Mouse (Mus musculus): ENCODE results near the gene Lamtor4.
"Not testable (repeated sequence)": the region's sequence is repeated elsewhere in the genome, so short reads cannot be mapped to it uniquely, and the experiment has no call there.

The Lamtor4 gene

DNA sequence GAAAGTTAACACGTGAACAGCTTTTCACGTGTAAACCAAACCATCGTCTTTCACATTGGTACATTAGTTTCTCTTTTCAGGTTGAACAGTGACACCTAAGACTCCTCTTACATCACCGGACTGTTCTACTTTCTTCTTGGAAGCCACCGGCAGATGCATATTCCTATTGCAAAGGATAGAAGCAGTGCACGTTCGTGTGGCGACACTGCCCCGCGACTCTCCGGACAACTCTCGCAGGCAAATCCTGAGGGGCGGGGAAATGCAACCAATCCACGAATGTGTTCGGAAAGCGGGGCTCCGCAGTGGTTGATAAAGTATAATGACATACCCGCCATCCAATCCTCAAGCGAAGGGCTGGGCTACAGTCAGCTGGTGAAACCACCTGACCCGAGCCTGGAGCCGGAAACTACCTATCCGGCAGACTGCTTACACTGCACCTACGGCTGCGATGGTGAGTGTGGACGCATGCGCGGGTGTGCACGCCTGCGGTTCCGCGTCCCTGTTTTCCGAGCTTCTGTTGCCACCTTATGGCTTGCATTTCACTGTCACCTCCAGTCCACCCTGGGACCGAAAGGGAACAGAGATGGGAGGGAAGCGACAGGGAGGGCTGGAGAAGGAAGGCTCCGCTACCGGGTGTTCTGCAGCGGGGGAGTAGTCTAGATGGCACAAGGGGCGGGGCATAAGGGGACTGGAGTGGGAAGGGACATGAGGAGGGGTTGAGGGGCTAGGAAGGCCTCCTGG, at the start of gene Lamtor4:
Gene Lamtor4, plus strand, starts transcription at position 130 of the 741 bp plus-strand sequence.
- peak; percentile 99 for DNase-seq (ENCODE audit: low read depth, low spot score)

DNA sequence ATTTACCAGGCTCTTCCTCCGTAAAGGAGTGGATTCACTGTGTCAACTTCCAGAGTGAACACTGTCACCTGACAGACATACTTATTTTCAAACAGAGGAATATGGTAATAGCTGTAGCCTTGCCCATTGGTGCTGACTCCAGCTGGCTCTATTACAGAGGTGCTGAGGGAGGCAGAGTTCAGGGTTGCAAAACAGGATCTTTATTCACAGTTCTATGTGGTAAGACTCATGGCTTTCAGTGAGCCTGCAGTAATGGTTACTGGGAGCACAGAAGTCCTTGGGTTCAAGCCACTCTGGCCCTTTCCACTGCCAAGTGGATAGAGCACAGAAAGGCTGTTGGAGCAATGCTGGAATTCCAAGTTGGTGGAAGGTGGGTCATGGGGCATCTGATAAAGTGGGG, 48.0 kb upstream of the Lamtor4 start:
- DNase-seq (ENCODE audit: low read depth, low spot score), result no peak

DNA sequence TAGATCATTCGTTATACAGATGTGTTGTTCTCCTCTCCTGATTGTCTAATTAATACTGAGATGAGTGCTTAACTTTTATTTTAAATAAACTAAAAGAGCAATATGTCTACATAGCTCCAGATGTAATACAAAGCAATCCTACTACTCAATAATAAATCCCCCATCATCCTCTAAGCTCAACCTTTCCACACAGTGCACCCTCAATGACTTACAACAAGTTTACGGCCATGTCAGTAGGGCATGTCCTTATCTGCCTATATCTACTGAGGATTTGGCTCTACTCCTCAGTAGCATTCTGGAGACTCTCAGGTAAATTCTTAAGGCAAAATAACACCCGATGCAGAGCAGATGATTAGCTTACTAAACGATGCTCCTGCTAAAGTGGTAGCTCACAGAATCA, 47.4 kb upstream of the Lamtor4 start:
- DNase-seq (ENCODE audit: low read depth, low spot score), result no peak

DNA sequence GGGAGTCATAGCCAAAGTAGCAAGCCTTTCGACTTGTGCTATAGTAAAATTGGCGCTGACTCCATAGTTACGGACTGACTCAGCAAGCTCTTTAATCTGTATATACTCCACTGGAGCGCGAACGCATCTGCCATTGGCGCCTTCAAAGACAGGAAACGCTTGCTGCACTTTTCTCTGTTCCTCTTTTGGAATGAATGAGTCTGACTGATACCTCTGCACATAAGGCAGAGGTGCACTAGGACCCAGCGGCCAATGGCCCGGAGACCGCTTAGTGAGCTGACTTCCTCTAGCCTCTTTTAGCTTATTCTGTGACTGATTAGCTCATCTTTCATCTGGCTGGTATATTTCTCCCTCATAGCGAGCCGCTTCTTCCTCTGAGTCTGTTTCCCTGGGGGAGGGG, 38.6 kb upstream of the Lamtor4 start:
- not testable (repeated sequence) for DNase-seq (ENCODE audit: low read depth, low spot score)

DNA sequence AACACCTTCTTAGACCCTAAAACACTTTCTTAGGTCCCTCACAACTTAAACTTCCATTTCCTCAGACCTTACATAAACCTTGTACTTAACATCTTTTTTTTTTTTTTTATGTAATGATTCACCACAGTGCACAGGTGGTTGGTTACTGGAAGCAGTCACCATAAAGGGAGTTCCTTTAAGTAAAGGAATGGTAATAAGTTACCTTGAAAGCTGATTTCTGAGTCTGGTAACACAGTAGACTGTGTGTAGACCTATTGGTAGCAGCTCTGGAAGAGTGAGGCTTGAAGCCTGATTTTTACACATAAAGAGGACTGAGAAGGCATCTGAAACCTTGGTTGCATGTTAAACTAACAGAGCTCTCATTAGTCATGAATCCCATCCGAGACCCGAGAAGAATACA, 35.4 kb upstream of the Lamtor4 start:
- DNase-seq (ENCODE audit: low read depth, low spot score), result no peak

DNA sequence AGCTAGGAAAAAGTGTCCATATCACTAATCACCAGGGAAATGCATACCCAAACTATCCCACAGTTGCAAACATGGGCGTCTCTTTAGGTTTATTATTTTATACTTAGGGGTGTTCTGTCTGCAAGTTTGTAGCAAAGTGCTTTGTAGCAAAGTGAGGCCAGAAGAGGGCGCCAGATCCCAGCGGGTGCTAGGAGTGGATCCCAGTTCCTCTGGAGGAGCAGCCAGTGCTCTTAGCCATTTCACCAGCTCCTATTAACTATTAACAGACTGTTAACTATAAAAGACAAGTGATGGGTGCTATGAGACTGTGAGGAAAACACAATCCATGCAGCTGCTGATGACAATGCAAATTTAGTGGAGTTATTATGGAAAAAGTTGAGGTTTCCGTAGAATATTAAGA, 33.2 kb upstream of the Lamtor4 start:
- peak; percentile 81 for DNase-seq (ENCODE audit: low read depth, low spot score)

DNA sequence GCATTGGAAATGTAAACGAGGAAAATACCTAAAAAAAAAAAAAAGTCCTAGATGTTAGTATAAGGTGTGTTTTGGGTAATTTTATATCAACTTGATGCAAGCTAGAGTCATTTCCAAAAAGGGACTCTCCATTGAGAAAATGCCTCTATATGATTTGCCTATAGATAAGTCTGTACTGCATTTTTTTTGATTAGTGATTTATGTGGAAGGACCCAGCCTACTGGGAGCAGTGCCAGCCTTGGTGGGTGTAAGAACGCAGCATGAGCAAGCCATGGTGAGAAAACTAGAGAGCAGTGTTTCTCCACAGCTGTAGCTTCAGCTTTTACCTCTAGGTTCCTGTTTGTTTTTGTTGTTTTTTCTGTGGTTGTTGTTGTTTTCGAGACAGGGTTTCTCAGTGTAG, 32.0 kb upstream of the Lamtor4 start:
- peak; percentile 10 for DNase-seq (ENCODE audit: low read depth, low spot score)

DNA sequence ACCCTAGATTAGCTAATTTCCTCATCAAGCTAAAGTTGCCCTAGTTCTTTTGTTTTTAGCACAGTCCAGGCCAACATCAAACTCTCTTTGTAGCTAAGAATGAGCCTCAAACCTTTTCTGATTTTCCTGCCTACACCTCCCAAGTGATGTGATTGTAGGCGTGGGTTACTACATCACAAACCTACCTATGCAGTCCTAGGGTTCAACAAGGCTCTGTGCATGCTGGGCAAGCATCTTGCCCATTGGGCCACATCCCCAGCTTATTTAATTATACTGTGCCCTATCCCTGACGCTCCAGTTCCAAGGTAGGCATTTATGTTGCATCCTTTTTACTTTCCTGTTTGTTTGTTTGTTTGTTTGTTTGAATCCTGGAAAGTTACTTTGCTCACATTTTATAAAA, 29.6 kb upstream of the Lamtor4 start, which contains the start of gene Nxpe5:
Gene Nxpe5, plus strand, starts transcription at position 199 of the 400 bp plus-strand sequence.
- DNase-seq (ENCODE audit: low read depth, low spot score), result no peak

DNA sequence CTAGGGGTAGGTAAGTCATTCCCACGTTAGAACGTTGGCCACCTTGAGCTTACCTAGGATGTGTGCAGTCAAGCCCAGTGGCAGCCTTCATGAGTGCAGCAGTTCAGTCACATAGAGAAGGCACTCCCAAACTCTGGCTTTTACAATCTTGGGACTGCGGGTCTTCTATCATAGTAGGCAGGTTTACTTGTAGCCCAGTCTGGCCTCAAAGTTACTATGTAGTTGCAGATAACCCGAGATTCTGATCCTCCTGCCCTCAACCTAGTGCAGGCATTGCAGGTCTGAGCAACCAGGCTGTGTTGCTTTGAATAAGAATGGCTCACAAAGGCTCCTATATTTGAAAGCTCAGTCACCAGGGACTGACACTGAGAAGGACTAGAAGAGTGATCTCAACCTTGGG, 28.8 kb upstream of the Lamtor4 start:
- DNase-seq (ENCODE audit: low read depth, low spot score), result no peak

DNA sequence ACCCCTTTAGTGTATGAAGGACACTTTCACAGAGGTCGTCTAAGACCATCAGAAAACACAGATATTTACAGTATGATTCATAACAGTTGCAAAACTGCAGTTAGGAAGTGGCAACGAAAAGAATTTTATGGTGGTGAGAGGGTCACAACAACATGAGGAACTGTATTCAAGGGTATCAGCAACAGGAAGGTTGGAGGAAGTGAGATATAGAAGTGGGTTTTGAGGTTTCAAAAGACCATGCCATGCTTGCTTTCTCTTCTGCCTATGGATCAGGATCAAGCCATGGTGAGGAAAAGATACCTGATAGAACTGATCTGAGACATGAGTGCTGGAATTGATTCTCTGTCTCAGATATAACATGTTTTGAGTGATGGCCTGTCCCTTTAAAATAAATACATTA, 27.9 kb upstream of the Lamtor4 start:
- DNase-seq (ENCODE audit: low read depth, low spot score), result no peak

DNA sequence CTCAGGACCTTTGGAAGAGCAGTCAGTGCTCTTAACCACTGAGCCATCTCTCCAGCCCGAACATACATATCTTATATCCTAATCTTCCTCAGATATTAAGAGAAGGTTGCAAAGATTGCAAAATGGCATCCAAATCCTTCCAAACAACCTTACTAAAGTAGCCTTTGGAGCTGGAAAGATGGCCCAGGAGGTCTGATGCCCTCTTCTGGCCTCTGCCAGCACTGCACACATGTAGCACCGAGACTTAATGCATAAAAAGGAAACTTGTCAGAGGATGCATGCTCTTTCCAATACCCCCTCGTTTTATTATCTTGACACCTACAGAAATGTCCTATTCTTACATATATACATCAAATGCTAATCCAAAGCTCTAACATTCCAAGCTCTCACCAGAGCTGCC, 27.3 kb upstream of the Lamtor4 start:
- DNase-seq (ENCODE audit: low read depth, low spot score), result peak; percentile 16

DNA sequence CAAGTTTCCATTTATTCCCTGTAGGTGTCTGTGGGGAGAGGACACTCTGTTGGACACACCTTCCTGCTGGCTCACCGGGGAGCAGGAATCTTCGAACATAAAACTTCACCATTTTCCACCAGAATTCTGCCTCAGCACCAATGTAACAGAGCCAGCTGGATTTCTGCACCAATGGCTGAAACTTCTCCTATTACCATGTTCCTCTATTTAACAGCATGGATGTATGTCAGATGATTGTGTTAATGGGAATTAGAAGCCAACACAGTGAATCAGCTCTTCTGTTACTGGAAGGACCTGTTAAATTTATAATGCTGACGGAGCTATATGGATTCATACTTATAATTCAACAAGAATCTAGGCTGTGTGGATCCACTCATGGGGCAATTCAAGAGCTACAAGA, 25.8 kb upstream of the Lamtor4 start:
- no peak for DNase-seq (ENCODE audit: low read depth, low spot score)

DNA sequence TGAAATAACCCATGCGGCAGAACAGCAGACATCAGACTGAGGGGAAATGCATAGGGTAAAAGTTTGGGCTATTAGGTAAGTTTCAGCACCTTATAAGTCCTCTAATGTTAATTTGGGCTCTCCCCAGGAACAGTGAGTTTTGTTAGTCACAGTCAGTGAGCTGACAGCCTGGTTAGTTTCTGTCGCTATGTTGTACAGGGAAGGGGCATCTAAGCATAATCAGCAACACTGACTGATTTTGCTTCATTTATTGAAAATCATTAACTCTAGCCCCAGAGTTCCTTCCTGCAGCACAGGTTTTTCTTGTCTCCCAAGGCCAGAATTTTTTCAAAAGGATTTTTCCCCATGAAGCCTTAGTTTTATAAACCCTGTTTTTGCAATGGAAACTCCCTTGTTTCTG, 21.5 kb upstream of the Lamtor4 start:
- DNase-seq (ENCODE audit: low read depth, low spot score), result no peak

DNA sequence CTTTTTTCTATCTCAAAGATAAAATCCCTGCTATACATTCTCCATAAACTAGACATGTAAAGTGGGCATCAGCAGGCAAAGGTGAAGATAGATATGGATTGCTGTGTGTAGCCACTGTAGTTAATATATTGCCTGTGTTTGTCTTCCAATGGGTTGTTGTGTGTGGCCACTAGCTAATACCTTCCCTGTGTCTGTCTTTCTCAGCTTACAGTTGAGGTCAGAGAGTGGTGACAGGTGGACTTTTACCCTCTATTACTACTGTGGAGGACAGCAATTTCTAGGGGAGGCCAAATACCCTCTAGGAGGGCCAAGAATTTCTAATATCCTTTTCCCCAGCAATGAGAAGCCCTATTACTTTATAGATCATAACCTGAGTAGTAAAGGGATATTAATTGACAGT, 21.1 kb upstream of the Lamtor4 start:
- DNase-seq (ENCODE audit: low read depth, low spot score), result no peak

DNA sequence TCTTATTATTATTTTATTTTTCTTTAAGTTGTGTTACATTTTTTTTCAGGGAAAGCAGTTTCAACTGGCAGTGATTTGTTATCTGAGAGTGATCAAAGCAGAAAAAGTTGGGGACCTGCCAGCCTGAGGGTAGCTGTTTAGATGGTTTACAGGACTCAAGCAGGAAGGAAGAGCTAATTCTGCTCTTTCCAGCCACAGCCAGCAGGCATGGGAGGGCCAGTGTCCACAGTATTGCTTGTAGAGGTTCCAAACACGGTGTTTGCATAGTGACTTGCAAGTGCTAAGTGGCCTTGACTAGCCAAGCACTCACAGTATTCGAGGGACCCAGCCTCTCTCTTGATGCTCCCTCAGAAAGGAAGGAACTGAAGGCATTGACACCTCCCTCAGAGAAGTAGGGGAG, 13.8 kb upstream of the Lamtor4 start:
- DNase-seq (ENCODE audit: low read depth, low spot score), result no peak

DNA sequence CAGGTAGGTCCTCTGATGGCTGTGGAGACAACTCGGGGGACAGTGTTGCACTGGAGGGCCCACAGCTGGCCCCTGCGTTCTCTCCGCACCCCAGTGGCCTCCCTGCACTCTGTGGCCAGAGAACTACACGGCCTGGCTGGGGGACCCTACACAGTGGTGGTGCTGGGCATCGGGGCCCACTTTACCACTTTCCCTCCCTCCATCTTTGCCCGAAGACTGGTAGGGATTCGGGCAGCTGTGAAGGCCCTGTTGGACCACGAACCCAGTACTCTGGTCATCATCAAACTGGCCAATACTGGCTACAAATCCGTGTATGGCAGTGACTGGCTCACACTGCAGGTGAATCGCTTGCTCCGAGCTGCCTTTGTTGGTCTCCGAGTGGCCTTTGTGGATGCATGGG, 4.1 kb upstream of the Lamtor4 start:
- DNase-seq (ENCODE audit: low read depth, low spot score), result no peak

DNA sequence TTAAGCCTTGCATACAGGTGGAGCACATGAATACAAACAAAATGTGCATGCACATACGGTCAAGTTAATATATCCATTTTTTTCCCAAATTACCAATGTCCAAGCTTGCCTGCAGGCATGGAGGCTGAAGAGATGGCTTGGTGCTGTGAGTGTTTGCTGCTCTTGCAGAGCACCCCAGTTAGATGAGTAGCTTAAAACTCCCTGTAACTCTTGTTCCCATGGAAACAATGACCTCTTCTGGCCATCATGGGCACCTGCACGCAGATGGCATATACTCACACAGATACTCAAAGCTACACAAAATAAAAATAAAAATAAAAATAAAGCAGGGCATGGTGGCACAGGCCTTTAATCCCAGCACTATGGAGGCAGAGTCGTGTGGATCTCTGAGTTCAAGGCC, 2.2 kb upstream of the Lamtor4 start:
- no peak for DNase-seq (ENCODE audit: low read depth, low spot score)

DNA sequence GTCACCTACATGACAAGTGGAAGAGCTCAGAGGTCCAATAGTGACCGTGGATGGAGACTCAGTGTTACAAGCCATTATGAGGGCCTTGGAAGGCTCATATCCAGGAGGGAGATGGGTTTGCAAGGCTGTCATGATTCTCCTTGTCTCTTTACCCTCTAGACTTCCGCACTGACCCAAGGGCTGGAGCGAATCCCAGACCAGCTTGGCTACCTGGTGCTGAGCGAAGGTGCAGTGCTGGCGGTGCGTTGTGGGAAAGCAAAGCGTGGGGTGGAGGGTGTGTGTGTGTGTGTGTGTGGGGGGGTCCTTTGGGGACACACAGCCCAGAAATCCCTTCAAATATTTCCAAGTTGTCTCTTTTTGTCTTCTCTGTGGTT, 799 bp downstream of the Lamtor4 start:
- DNase-seq (ENCODE audit: low read depth, low spot score), result no peak

DNA sequence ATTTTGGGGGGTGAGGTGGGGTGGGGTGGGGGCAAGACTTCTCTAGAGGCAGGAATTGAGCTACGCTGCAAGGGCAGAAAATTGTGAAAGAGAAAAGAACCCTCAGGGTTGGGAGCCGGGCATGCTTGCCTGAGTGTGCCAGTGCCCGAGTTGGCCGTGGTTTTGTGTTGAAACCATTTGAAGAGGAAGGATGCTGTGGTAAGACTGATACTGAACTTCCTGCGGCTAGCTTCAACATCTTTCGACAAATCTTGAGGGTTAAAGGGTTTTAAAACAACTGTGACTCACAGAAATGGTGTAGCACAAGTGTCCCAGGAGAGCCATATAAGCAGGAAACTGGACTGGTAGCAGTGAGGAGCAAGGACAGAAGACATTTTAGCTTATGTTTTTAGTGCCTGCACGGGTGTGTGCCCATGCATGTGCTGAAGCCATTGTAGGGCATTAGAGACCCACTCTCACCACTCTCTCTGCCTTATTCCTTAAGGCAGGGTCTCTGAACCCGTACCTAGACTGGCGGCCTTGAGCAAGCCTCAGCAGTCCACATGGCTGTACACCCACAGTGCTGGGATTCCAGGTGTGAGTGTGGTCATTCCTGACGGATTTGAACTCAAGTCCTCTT, 1.8 kb downstream of the Lamtor4 start:
- no peak for DNase-seq (ENCODE audit: low read depth, low spot score)

DNA sequence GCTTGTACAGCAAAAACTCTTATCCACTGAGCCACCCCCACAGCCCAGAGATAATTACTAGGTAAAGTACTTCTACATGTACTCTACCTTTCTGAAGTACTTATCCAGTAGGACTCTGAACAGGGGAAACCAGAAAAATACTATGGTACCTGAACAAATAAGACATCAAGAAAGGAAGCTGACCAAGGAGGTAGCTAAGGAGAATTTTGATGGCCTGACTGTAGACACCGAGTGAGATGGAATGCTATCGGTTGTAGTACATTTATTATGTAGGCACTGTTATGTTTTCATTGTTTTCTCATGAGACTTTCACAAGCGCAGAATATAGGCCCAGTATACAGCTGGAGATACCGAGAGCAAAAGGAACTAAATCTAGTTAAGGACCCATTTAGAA, 2.3 kb downstream of the Lamtor4 start:
- no peak for DNase-seq (ENCODE audit: low read depth, low spot score)

DNA sequence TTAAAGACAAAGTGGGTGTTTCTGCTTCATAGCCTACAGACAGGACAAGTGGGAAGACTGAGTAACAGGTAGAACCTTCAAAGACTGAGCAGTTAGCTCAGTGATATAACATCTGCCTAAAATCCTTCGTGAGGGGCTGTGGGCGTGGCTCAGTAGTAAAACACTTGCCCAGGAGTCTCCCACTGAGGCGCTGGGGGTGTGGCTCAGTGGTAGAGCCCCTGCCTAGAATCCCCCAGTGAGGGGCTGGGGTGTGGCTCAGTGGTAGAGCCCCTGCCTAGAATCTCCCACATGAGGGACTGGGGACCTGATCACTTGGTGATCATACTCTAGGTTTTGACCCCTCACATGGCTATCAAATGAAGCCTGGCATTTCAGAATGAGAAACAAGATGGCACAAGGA, 2.8 kb downstream of the Lamtor4 start:
- no peak for DNase-seq (ENCODE audit: low read depth, low spot score)

DNA sequence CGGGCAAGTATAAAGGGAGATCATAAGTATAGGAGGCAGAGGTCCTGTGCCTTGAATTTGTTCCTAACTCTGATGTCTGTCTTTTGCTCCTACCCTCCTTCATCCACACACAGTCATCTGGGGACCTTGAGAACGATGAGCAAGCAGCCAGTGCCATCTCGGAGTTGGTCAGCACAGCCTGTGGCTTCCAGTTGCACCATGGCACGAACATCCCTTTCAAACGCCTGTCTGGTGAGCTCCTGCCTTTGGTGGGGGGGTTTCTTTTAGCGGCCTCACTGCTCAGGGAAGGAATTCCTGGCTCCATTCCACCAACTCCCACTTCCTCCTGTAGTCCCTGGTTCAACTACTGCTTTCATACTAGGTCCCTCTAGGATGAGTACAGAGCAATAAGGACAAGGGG, 3.3 kb downstream of the Lamtor4 start:
- peak; percentile 36 for DNase-seq (ENCODE audit: low read depth, low spot score)

DNA sequence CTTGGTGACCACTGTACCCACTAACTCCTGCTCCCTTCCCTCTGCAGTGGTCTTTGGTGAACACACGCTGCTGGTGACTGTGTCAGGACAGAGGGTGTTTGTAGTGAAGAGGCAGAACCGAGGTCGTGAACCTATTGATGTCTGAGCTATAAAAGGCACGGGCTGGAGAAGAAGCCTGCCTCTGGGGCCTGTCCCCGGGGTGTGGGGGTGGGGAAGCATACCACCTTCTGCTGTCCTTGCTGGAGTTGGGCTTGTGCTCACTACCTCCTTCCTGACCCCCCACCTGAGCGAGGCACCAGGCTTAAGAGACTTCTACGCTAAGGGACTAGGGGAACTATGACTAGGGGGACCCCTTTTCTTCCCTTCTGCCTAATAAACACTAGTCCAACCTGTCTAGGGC, 3.7 kb downstream of the Lamtor4 start:
- DNase-seq (ENCODE audit: low read depth, low spot score), result no peak

DNA sequence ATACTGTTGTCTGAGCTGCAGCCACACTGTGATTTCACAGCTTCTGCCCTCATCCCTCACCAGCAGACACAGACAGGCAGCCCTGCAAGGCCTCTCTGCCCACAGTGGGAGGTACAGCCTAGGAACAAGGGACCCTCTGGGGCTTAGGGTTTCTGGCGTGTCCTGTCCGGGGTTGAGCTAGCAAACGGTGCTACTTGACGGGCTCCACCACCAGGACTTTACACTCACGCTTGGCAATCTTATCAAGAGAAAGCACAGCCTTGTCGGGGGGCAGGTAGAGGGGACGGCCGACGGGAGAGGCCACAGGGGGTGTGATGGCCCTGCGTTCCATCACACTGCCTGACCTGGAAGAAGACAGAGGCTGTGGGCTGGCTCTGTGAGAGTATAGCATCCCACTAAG, 4.8 kb downstream of the Lamtor4 start:
- DNase-seq (ENCODE audit: low read depth, low spot score), result no peak

Data from brain, adult 2 months (tissue).